Mouse (Mus musculus) bone marrow macrophage, adult 2 months (primary cell): ENCODE results near the gene Pde3a. TPM values are rescaled to one million over a fixed set of nuclear protein-coding genes. Genes with fewer than 3 reads are reported as not detected.

Source experiments
- H3K27ac ChIP-seq: 2 replicates; pipeline ENCODE4 v1.5.1; 2012; ENCODE audit warnings: low read depth, low read length; ENCODE audit not compliant: insufficient read depth
- H3K4me1 ChIP-seq: 2 replicates; pipeline ENCODE4 v1.6.1; 2012; ENCODE audit warnings: low read length; ENCODE audit not compliant: control insufficient read depth, insufficient read depth
- H3K4me3 ChIP-seq: 2 replicates; pipeline ENCODE4 v1.5.1; 2012; ENCODE audit warnings: mild to moderate bottlenecking, low read length, moderate library complexity; ENCODE audit not compliant: insufficient read depth
- CTCF ChIP-seq: IDR thresholded peaks from 2 replicates; pipeline ENCODE4 v1.5.1; 2012; ENCODE audit warnings: low read depth, mild to moderate bottlenecking, low read length, moderate library complexity
- POLR2A ChIP-seq: IDR thresholded peaks from 2 replicates; pipeline ENCODE4 v1.6.1; 2012; ENCODE audit warnings: mild to moderate bottlenecking, low read depth, low read length, borderline replicate concordance
- polyA plus RNA-seq: library from polyadenylated mRNA; stranded (reverse); fragments of >200 nt; gene quantifications from 2 replicates; pipeline ENCODE4 v1.2.4, GENCODE M21; 2012; ENCODE audit not compliant: missing spikeins, insufficient read depth, insufficient read length

The Pde3a gene
- polyA plus RNA-seq = 0.12 and 0.15 TPM in 2 replicates

DNA sequence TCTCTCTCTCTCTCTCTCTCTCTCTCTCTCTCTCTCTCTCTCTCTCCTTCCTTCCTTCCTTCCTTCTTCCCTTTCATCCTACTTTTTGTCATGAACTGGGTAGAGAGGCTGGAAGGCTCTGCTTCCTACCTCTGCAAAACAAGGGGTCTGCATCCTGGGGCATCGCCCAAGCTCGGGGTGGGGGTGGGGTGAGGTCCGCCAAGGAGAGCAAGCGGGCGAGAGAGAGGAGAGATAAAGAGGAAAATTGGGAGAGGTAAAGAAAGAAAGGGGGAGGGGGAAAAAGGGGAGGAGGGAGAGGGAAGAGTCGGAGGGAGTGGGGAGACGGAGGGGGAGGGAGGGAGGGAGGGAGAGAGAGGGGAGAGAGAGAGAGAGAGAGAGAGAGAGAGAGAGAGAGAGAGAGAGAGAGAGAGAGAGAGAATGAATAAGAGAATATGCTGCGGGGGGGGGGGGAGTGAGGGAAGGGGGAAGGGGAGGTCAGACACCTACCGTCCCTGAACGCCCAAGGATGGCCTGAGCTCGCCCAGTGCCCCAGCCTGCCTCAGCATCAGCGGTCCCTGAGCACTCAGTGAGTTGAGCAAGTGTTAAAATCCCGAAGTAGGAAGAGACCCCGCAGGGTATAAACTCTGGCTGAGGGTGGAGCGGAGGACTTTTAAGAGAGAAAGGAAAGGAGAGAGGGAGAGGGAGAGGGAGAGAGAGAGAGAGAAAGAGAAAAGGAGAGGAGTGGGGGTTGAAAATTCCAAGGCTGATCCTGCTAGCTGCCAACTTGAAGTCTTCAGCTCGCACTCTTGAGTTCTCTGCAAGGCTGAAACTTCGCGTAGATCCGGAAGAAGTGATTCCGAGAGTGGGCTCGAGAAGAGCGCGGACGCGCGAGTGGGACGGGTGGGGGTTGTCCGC lies at the start of gene Pde3a:
TSS of gene Pde3a (plus strand) at position 579 of the 894 bp plus-strand sequence.
- no peaks in the 10 kb centered on the region for H3K4me1 ChIP-seq
- no peak within 1 kb of the TSS for H3K4me3 ChIP-seq
- no peak for TF ChIP-seq CTCF
- TF ChIP-seq POLR2A = no peak

GRCm38 (mm10) chr6:141200173-141200615 lies 48.9 kb upstream of the Pde3a start:
- H3K4me3 ChIP-seq = no peak overlapping the region
- no peaks in the 10 kb centered on the region for H3K4me1 ChIP-seq
- TF ChIP-seq CTCF (no peak), POLR2A (no peak)
- no peak overlapping the region for H3K27ac ChIP-seq

More for the DNA sequence above, at the start of gene Pde3a:
- no peak within 1 kb of the TSS for H3K27ac ChIP-seq

DNA sequence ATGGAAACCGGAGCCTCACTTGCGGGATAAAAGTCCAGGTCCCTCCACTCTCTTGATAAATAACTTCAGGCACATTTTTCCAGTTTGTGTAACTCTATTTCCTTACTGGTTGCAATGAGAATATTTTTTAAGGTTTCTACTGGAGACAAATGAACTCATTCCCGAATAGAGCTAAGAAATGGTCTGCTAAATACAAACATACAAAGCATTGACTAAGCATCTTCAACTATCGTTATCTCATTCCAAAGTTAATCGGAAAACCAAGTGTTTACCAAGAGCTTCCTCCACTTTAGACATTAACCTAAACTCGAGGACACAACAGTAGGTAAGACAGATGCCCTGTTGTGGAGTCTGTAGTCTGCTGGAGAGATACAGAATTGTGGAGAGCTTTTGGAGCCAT lies 41.5 kb upstream of the Pde3a start:
- TF ChIP-seq CTCF = no peak
- no peak for TF ChIP-seq POLR2A
- H3K27ac ChIP-seq = no peak overlapping the region
- no peaks in the 10 kb centered on the region for H3K4me1 ChIP-seq
- no peak overlapping the region for H3K4me3 ChIP-seq

- Histone ChIP-seq H3K4me1 (no peaks in the 10 kb centered on the region), H3K4me3 (no peak overlapping the region), H3K27ac (no peak overlapping the region)
- TF ChIP-seq POLR2A (no peak), CTCF (no peak)
Observed at GRCm38 (mm10) chr6:141208283-141208872, 40.7 kb upstream of the Pde3a start.

DNA sequence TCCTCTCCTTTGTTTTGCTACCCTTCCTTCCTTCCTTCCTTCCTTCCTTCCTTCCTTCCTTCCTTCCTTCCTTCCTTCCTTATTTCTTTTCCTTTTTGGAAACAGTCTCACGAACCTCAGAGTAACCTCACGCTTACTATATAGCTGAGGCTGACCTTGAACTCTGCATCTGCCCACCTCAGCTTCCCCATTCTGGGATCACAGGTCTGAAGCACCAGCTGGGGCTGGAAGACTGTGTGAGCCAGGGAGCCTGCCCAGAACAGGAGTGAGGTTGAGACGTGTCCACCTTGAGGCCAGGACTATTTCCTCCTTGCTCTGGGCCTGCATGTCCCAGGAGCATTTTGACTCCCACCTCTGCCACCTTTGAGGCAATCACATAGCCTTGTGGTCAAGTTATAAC lies 39.0 kb upstream of the Pde3a start:
- TF ChIP-seq POLR2A = no peak
- TF ChIP-seq CTCF = no peak
- no peaks in the 10 kb centered on the region for H3K4me1 ChIP-seq
- H3K4me3 ChIP-seq = no peak overlapping the region
- H3K27ac ChIP-seq = no peak overlapping the region

- no peaks in the 10 kb centered on the region for H3K4me1 ChIP-seq
- H3K27ac ChIP-seq = no peak overlapping the region
- H3K4me3 ChIP-seq = no peak overlapping the region
- TF ChIP-seq POLR2A = no peak
- no peak for TF ChIP-seq CTCF
Observed at GRCm38 (mm10) chr6:141221081-141221480, 28.0 kb upstream of the Pde3a start.

DNA sequence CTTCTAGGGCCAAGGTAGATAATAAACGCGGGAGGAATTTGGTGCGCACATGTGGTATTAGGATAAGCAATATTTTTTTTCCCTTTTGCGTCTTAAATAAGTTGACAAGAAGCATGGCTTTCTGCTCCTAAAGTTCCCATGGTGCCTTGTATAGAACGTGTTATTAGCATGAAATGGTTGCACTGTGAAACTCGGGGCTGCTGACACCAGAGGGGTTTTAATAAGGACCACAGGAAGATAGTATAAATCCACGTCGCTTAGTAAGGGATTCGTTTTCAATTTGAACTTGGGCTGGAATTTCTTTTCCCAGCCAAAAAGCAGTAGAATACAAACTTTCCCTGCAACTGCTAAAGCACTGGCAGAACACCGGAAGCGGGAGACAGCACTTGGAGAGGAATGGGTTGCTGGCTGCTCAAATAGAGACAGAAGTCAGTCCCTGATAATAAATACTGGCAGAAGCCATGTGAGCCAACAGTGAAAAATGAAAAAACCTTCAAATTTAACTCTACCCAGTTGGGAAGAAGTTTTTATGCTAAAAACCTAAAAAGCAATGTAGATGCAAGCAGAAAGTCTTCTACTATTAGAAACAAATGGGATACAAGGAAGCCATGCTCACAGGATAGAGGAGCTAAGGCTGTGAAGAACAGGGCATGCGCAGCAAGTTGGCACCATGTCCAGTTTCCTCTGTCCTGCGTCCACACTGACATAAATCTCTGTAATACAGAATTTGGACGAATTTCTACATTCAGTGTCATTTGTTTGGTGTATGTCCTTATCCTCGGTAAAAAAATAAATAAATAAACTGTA lies 22.0 kb upstream of the Pde3a start:
- Histone ChIP-seq H3K4me3 (no peak overlapping the region), H3K27ac (no peak overlapping the region), H3K4me1 (no peaks in the 10 kb centered on the region)
- TF ChIP-seq CTCF = no peak
- TF ChIP-seq POLR2A = no peak

DNA sequence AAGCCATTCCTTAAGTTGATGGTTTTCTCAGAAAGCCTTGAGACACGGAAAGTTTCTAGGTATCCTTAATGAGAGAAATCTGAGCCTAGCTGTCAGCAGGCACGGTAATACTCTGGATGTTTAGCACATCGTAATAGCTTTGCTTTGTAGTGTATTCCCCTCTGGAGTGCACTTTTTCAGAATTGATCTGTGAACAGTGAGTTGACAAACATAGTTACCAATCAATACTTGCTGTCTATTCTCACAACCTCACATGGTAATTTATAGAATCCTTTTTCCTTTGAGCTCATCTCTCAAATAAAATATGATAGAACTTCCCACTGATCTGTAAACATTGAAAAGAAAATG lies 21.4 kb upstream of the Pde3a start:
- Histone ChIP-seq H3K4me1 (no peaks in the 10 kb centered on the region), H3K4me3 (no peak overlapping the region)
- TF ChIP-seq POLR2A = no peak
- TF ChIP-seq CTCF = no peak

GRCm38 (mm10) chr6:141232756-141233382 lies 16.2 kb upstream of the Pde3a start:
- no peak overlapping the region for H3K4me3 ChIP-seq
- no peak overlapping the region for H3K27ac ChIP-seq
- H3K4me1 ChIP-seq = no peaks in the 10 kb centered on the region
- TF ChIP-seq CTCF = no peak
- TF ChIP-seq POLR2A = no peak

More for the DNA sequence above, 21.4 kb upstream of the Pde3a start:
- no peak overlapping the region for H3K27ac ChIP-seq
